Mouse (Mus musculus) lung, adult 2 months (tissue): ENCODE results near the gene Ugt2b37.
"Not testable (repeated sequence)": the region's sequence is repeated elsewhere in the genome, so short reads cannot be mapped to it uniquely, and the experiment has no call there.

ENCODE experiments used
- CTCF ChIP-seq: fragments of 200-500 bp; IDR thresholded peaks from 2 replicates; pipeline ENCODE4 v1.5.1; 2011; ENCODE audit warnings: mild to moderate bottlenecking, low read length, control low read depth; ENCODE audit not compliant: insufficient read depth
- POLR2A ChIP-seq: fragments of 200-500 bp; IDR thresholded peaks from 2 replicates; pipeline ENCODE4 v1.6.1; 2011; ENCODE audit warnings: low read depth, mild to moderate bottlenecking, control low read depth, low read length, borderline replicate concordance; ENCODE audit errors: extremely low read depth

DNA sequence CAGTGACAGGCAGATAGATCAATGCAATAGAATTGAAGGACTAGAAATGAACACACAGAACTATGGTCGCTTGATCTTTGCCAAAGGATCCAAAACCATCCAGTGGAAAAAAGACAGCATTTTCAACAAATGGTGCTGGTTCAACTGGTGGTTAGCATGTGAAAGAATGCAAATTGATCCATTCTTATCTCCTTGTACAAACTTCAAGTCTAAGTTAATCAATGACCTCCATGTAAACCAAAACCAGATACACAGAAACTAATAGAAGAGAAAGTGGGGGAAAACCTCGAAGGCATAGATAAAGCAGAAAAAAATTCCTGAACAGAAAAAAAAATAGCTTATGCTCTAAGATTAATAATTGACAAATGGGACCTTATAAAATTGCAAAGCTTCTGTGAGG lies 58.2 kb downstream of the Ugt2b37 start:
- not testable (repeated sequence) for TF ChIP-seq CTCF, POLR2A
